Mouse (Mus musculus): ENCODE measurements around the gene Ino80e. TPM values are rescaled to one million over a fixed set of nuclear protein-coding genes. Genes with fewer than 3 reads are reported as not detected.
A peak's percentile ranks its signal among the peaks of the same experiment; 100 is the strongest.
"Not testable (repeated sequence)": the region's sequence is repeated elsewhere in the genome, so short reads cannot be mapped to it uniquely, and the experiment has no call there.

Gene Ino80e
- 105 TPM for polyA plus RNA-seq (2012; fragmentation: generic; extraction: Trizol)
- long read RNA-seq, experiment 1, transcript Ino80e-203 (7 exons, 1,973 nt) = major isoform, 23 of 37 reads
- long read RNA-seq, experiment 1, partial matches to known transcripts = 0 of 37 reads
- long read RNA-seq, experiment 1, other reads (novel, unspliced or antisense) = 10 of 37 reads
- long read RNA-seq, experiment 2, transcript Ino80e-208 (7 exons, 719 nt) = minor isoform, 10 of 173 reads
- long read RNA-seq, experiment 2, transcript Ino80e-203 (7 exons, 1,973 nt) = major isoform, 120 of 173 reads
- long read RNA-seq, experiment 2, partial matches to known transcripts = 15 of 173 reads
- long read RNA-seq, experiment 2, other reads (novel, unspliced or antisense) = 27 of 173 reads

GRCm38 (mm10) chr7:126862147-126862784 lies at the start of gene Ino80e:
Gene Ino80e (minus strand): TSS chr7:126862377.
- H3K27me3 ChIP-seq (ENCODE audit: control insufficient read depth, insufficient read depth, insufficient read length) = no peaks in the 10 kb centered on the region
- TF ChIP-seq MAX (IDR thresholded peaks at IDR 0.05) (peak; percentile 70), USF1 (IDR thresholded peaks at IDR 0.05; ENCODE audit: low read depth) (no peak)
- peaks cover 52% of the 10 kb centered on the region for H3K36me3 ChIP-seq (ENCODE audit: control insufficient read depth, insufficient read depth)
- peak within 1 kb of the TSS; percentile 86 for H3ac ChIP-seq (ENCODE audit: control insufficient read depth, insufficient read length, low read depth)
- H3K79me2 ChIP-seq (ENCODE audit: control insufficient read depth, insufficient read depth) = peaks cover 43% of the 10 kb centered on the region
- H3K79me3 ChIP-seq (ENCODE audit: low read depth) = peaks cover 23% of the 10 kb centered on the region
- peak within 1 kb of the TSS; percentile 64 for H3K4me3 ChIP-seq (ENCODE audit: insufficient read depth, poor library complexity, severe bottlenecking)

GRCm38 (mm10) chr7:126905590-126905989 lies 43.4 kb upstream of the Ino80e start:
- H3K79me3 ChIP-seq (ENCODE audit: low read depth) = no peaks in the 10 kb centered on the region
- H3K36me3 ChIP-seq (ENCODE audit: control insufficient read depth, insufficient read depth) = no peaks in the 10 kb centered on the region
- H3ac ChIP-seq (ENCODE audit: control insufficient read depth, insufficient read length, low read depth) = no peak overlapping the region
- no peaks in the 10 kb centered on the region for H3K27me3 ChIP-seq (ENCODE audit: control insufficient read depth, insufficient read depth, insufficient read length)
- H3K4me3 ChIP-seq (ENCODE audit: insufficient read depth, poor library complexity, severe bottlenecking) = no peak overlapping the region
- TF ChIP-seq USF1 (IDR thresholded peaks at IDR 0.05; ENCODE audit: low read depth) (no peak), MAX (IDR thresholded peaks at IDR 0.05) (no peak), FOSL1 (IDR thresholded peaks at IDR 0.05; ENCODE audit: insufficient read depth, low read length, poor library complexity, severe bottlenecking) (no peak), MYOG (IDR thresholded peaks at IDR 0.05; ENCODE audit: control insufficient read depth, extremely low read depth, insufficient read length) (no peak)
- no peaks in the 10 kb centered on the region for H3K79me2 ChIP-seq (ENCODE audit: control insufficient read depth, insufficient read depth)

- not testable (repeated sequence) for H3K27me3 ChIP-seq (ENCODE audit: control insufficient read depth, insufficient read depth, insufficient read length); H3K79me2 ChIP-seq (ENCODE audit: control insufficient read depth, insufficient read depth); H3K36me3 ChIP-seq (ENCODE audit: control insufficient read depth, insufficient read depth); H3K4me3 ChIP-seq (ENCODE audit: insufficient read depth, poor library complexity, severe bottlenecking); H3ac ChIP-seq (ENCODE audit: control insufficient read depth, insufficient read length, low read depth); H3K79me3 ChIP-seq (ENCODE audit: low read depth)
Measured at GRCm38 (mm10) chr7:126899781-126900180, 37.6 kb upstream of the Ino80e start.

DNA sequence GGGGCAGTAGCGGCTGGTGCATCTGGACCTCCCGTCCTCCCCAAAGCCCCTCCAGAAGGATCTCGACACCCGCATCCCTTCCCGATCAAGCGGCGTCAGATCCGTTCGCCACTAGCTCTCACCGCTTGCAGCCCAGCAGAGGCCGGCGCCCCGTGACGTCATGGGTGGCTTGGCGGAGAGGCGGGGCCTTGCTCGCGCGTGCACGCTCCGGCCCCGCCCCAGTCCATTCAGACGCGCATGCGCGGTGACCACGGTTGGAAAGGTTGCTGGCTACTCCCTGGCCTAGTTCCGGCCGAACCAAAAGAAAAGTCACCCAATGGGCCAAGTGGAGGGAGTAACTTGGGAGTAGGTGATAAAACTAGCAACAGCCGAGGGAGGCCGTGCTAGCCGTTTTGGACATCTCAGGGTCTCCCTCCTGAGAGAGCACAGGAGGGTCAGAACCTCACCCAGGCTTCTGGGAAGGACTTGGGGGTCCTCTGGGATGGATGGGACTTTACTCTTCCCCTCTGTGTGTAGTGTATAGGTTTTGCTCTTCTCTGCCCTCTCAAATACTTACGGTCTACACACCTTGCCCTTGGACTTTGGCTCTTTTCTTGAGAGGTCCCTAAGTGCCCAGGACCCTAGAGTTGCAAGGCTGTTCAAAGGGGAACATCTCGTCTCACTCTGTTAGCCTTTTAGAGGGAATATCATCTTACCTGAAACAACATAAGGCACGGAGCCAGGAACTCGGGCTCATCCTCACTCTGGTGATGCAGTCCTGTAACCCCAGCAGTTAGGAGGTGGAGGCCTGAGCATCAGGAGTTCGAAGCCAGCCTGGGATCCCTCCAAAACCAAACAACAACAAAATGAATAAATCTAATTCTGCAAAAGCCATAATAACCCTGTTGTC lies 36.2 kb upstream of the Ino80e start:
- Histone ChIP-seq H3K79me3 (ENCODE audit: low read depth) (no peaks in the 10 kb centered on the region), H3K4me3 (ENCODE audit: insufficient read depth, poor library complexity, severe bottlenecking) (peak overlapping the region; percentile 34), H3K27me3 (ENCODE audit: control insufficient read depth, insufficient read depth, insufficient read length) (no peaks in the 10 kb centered on the region), H3ac (ENCODE audit: control insufficient read depth, insufficient read length, low read depth) (peak overlapping the region; percentile 73), H3K79me2 (ENCODE audit: control insufficient read depth, insufficient read depth) (no peaks in the 10 kb centered on the region), H3K36me3 (ENCODE audit: control insufficient read depth, insufficient read depth) (no peaks in the 10 kb centered on the region)
- TF ChIP-seq MYOG (IDR thresholded peaks at IDR 0.05; ENCODE audit: control insufficient read depth, extremely low read depth, insufficient read length) = no peak

DNA sequence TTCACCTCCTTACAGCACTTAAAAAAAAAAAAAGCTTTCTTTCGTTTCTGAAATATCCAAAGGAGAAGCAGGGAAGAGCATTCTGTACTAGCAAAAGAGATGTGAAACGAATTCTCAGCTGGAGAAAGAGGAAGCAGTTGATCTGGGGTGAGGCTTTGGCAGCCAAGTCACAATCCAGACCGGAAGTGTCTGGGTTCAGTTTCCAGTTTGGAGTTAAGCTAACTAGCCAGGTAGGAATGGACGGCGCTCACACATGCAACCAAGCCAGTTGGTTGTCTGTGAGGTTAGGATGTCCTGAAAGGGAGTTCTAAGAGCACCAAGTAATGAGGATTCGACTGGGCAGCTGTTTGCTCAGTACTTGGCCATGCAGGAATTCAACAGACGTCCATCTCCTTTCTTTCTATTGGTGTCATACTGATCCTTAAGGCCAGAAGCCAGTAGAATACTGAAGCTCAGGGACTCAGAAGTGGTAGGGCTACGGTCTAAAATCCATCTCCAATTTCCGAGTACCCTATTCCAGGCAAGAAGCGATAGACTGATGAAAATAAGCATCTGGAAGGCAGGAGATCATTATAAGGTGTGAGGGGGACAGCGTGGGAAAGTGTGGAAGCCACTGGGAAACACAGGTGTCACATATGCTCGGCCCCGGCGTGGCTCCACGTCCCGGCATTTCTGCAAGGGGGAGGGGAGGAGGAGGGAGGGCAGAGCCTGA lies 35.4 kb upstream of the Ino80e start:
- no peaks in the 10 kb centered on the region for H3K79me2 ChIP-seq (ENCODE audit: control insufficient read depth, insufficient read depth)
- H3K27me3 ChIP-seq (ENCODE audit: control insufficient read depth, insufficient read depth, insufficient read length) = no peaks in the 10 kb centered on the region
- H3K36me3 ChIP-seq (ENCODE audit: control insufficient read depth, insufficient read depth) = no peaks in the 10 kb centered on the region
- TF ChIP-seq FOSL1 (IDR thresholded peaks at IDR 0.05; ENCODE audit: insufficient read depth, low read length, poor library complexity, severe bottlenecking) (no peak), MYOG (IDR thresholded peaks at IDR 0.05; ENCODE audit: control insufficient read depth, extremely low read depth, insufficient read length) (no peak)
- peak overlapping the region; percentile 34 for H3K4me3 ChIP-seq (ENCODE audit: insufficient read depth, poor library complexity, severe bottlenecking)
- no peaks in the 10 kb centered on the region for H3K79me3 ChIP-seq (ENCODE audit: low read depth)
- H3ac ChIP-seq (ENCODE audit: control insufficient read depth, insufficient read length, low read depth) = peak overlapping the region; percentile 73

DNA sequence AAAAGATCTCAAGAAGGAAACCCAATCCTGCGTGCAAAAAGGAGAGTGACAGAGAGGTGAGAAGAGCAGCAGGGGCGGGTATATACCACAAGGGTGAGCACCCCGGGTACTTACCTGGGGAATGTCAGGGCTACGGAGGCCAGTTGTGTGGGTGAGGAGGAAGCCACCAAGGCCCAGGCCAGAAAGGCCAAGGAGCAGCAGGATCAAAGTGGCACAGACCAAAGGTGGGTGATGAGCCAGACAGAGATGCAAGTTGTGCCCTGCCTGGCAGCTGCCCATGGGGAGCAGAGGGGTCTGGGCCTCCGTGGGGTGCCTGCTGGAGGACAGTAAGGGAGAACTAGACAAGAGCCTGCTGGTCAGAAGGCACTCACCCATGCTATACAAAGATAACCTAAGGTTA lies 34.7 kb upstream of the Ino80e start:
- no peak for TF ChIP-seq CEBPB (IDR thresholded peaks at IDR 0.05; ENCODE audit: low read depth)
- TF ChIP-seq CTCF (IDR thresholded peaks at IDR 0.05; ENCODE audit: control insufficient read depth, insufficient read depth, insufficient read length) = no peak
- no peak for TF ChIP-seq FOSL1 (IDR thresholded peaks at IDR 0.05; ENCODE audit: insufficient read depth, low read length, poor library complexity, severe bottlenecking)
- no peak for TF ChIP-seq MYOD1 (IDR thresholded peaks at IDR 0.05; ENCODE audit: control insufficient read depth, insufficient read length, low read depth)
- TF ChIP-seq MAX (IDR thresholded peaks at IDR 0.05) = no peak
- no peak for TF ChIP-seq USF1 (IDR thresholded peaks at IDR 0.05; ENCODE audit: low read depth)
- TF ChIP-seq MYOG (IDR thresholded peaks at IDR 0.05; ENCODE audit: control insufficient read depth, extremely low read depth, insufficient read length) = no peak

More for the DNA sequence above, 34.7 kb upstream of the Ino80e start:
- Histone ChIP-seq H3ac (ENCODE audit: control insufficient read depth, insufficient read length, low read depth) (no peak overlapping the region), H3K79me3 (ENCODE audit: low read depth) (no peaks in the 10 kb centered on the region), H3K36me3 (ENCODE audit: control insufficient read depth, insufficient read depth) (no peaks in the 10 kb centered on the region), H3K27me3 (ENCODE audit: control insufficient read depth, insufficient read depth, insufficient read length) (no peaks in the 10 kb centered on the region), H3K4me3 (ENCODE audit: insufficient read depth, poor library complexity, severe bottlenecking) (no peak overlapping the region), H3K79me2 (ENCODE audit: control insufficient read depth, insufficient read depth) (no peaks in the 10 kb centered on the region)

Measured in C2C12 (cell line).